Mouse (Mus musculus) layer of hippocampus, adult 11-12 months (tissue): Measurements from ENCODE around the gene Ust.
A peak's percentile ranks its signal among the peaks of the same experiment; 100 is the strongest.

ENCODE experiments used
- DNase-seq: peaks from one replicate; pipeline ENCODE4 v3.0.0; 2022; ENCODE audit warnings: low spot score

Gene Ust

GRCm38 (mm10) chr10:8330006-8330405 lies 188.6 kb downstream of the Ust start:
- DNase-seq: no peak

- peak; percentile 72 for DNase-seq
Measured at GRCm38 (mm10) chr10:8323304-8323765, 195.3 kb downstream of the Ust start.

GRCm38 (mm10) chr10:8320771-8321170 lies 197.9 kb downstream of the Ust start:
- peak; percentile 38 for DNase-seq

GRCm38 (mm10) chr10:8309435-8309834 lies 209.2 kb downstream of the Ust start:
- DNase-seq: no peak

GRCm38 (mm10) chr10:8304211-8304610 lies 214.4 kb downstream of the Ust start:
- DNase-seq: no peak

GRCm38 (mm10) chr10:8299166-8299565 lies 219.5 kb downstream of the Ust start:
- peak; percentile 14 for DNase-seq

GRCm38 (mm10) chr10:8297214-8297613 lies 221.4 kb downstream of the Ust start:
- DNase-seq: no peak

- DNase-seq: no peak
Measured at GRCm38 (mm10) chr10:8290661-8291060, 228.0 kb downstream of the Ust start.

- no peak for DNase-seq
Measured at GRCm38 (mm10) chr10:8287350-8287791, 231.3 kb downstream of the Ust start.

GRCm38 (mm10) chr10:8283991-8284390 lies 234.6 kb downstream of the Ust start:
- no peak for DNase-seq

- no peak for DNase-seq
Measured at GRCm38 (mm10) chr10:8277094-8277493, 241.5 kb downstream of the Ust start.

- no peak for DNase-seq
Measured at GRCm38 (mm10) chr10:8269681-8270080, 248.9 kb downstream of the Ust start.

GRCm38 (mm10) chr10:8259716-8260115 lies 258.9 kb downstream of the Ust start:
- DNase-seq: no peak

GRCm38 (mm10) chr10:8250005-8250404 lies 268.6 kb downstream of the Ust start:
- DNase-seq: no peak

GRCm38 (mm10) chr10:8242336-8242735 lies 276.3 kb downstream of the Ust start:
- DNase-seq: peak; percentile 77

- DNase-seq: no peak
Measured at GRCm38 (mm10) chr10:8240703-8241102, 277.9 kb downstream of the Ust start.

GRCm38 (mm10) chr10:8240242-8240641 lies 278.4 kb downstream of the Ust start:
- peak; percentile 77 for DNase-seq

GRCm38 (mm10) chr10:8236780-8237571 lies 281.6 kb downstream of the Ust start:
- DNase-seq: peak; percentile 46

GRCm38 (mm10) chr10:8233148-8233901 lies 285.3 kb downstream of the Ust start:
- DNase-seq: no peak

- DNase-seq: no peak
Measured at GRCm38 (mm10) chr10:8232535-8232934, 286.1 kb downstream of the Ust start.

- DNase-seq: no peak
Measured at GRCm38 (mm10) chr10:8228375-8228743, 290.3 kb downstream of the Ust start.

GRCm38 (mm10) chr10:8227705-8228374 lies 290.8 kb downstream of the Ust start:
- peak; percentile 46 for DNase-seq

- DNase-seq: no peak
Measured at GRCm38 (mm10) chr10:8226650-8227049, 292.0 kb downstream of the Ust start.
